ENCODE assay signal across 8 mouse cellular contexts in the genomic region with DNA sequence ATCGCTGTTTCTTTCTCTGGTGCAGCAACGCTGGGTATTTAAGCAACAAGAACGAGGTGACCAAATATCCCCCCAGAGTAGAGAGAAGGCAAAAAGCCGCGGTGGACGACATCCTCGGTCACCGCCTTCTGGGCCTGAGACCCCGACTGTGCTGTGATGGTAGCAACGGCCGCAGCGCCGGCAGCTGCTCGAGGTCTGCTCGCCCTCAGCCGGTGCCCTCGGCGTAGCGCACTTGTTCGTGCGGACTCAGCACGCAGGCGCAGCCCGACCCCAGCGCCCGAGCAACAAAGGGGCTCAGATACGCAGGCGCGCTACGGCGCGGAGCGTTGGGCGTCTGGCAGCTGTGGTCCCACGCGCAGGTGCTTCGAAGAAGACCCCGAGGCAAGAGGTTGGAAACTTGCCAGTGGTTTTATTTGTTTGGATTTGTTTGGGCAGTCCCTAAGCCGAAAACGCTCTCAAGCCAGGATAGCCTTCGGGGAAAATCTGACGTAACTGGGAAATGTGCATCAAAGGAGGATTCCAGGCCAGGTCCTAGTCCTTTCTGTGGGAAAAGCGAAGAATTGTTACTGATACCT. TPM values are rescaled to one million over a fixed set of nuclear protein-coding genes. Genes with fewer than 3 reads are reported as not detected.
A peak's percentile ranks its signal among the peaks of the same experiment; 100 is the strongest.
DNase-seq lines count a peak whose midpoint lies in the region; ATAC-seq and TF ChIP-seq lines count a peak whose summit lies in the region.

Gene Gdpd1, minus strand, starts transcription at position 197 of the 575 bp plus-strand sequence.

- peak; percentile 98 for DNase-seq in MEL (ENCODE audit: low read depth, low spot score)
- peak; percentile 91 for DNase-seq in cerebellum, adult 2 months
- DNase-seq in forebrain, postnatal 0 days: peak; percentile 97
- DNase-seq in heart, postnatal 4 days: peak; percentile 90
- peak; percentile 84 to 88 for DNase-seq in layer of hippocampus, adult 8-10 months (ENCODE audit: low spot score in 2 of 2)
- DNase-seq in ovary, postnatal 10 days (ENCODE audit: low spot score): peak; percentile 71
- peak; percentile 89 to 92 for DNase-seq in thymus, postnatal 10 days (ENCODE audit: low spot score in 2 of 2)

- H3K4me3 ChIP-seq in MEL (ENCODE audit: control insufficient read depth in 1 of 2, insufficient read depth in 1 of 2, low read depth in 2 of 2, low read length in 2 of 2): peak within 1 kb of the TSS; percentile 78 to 91
- H3K4me3 ChIP-seq in cerebellum, adult 2 months (replicated peaks; ENCODE audit: insufficient read depth, low read depth, low read length): peak within 1 kb of the TSS; percentile 84
- H3K4me3 ChIP-seq in forebrain, postnatal 0 days (ENCODE audit: low read depth, low read length): peak within 1 kb of the TSS; percentile 76
- peak within 1 kb of the TSS; percentile 54 for H3K4me3 ChIP-seq in lung, embryonic 15.5 days

- ATAC-seq in forebrain, postnatal 0 days: peak; percentile 98
- ATAC-seq in lung, embryonic 15.5 days (ENCODE audit: borderline replicate concordance, extremely low read depth, low FRiP score, low TSS enrichment): peak; percentile 91

- under 1% methylated on average over 43 of the region's 43 CpGs for WGBS in cerebellum, adult 2 months
- under 1% methylated on average over 43 of the region's 43 CpGs for WGBS in forebrain, postnatal 0 days
- under 1% methylated on average over 43 of the region's 43 CpGs for WGBS in lung, embryonic 15.5 days

- peaks cover 5 to 11% of the 10 kb centered on the region in 2 experiments for H3K36me3 ChIP-seq in MEL (ENCODE audit: control insufficient read depth in 1 of 2, insufficient read depth in 2 of 2, low read length in 2 of 2)
- H3K36me3 ChIP-seq in forebrain, postnatal 0 days (ENCODE audit: insufficient read depth): peaks cover 16% of the 10 kb centered on the region
- peaks cover 23% of the 10 kb centered on the region for H3K36me3 ChIP-seq in lung, embryonic 15.5 days

- peak in 2 of 3 experiments; percentile 33 to 35; a peak in 3 of 6 replicates for TF ChIP-seq CTCF in MEL (IDR thresholded peaks at IDR 0.05 in 2 of 3, conservative IDR thresholded peaks at IDR 0.05 in 1 of 3; ENCODE audit: control insufficient read depth in 1 of 3, insufficient read depth in 1 of 3, low read depth in 2 of 3, low read length in 3 of 3, poor library complexity in 1 of 3, severe bottlenecking in 1 of 3)
- TF ChIP-seq CTCF in cerebellum, adult 2 months (IDR thresholded peaks at IDR 0.05; ENCODE audit: borderline replicate concordance, insufficient read depth, low read depth, low read length): no peak; the same call in 1 of the 2 replicates
- peak; percentile 66 for TF ChIP-seq CTCF in forebrain, postnatal 0 days (IDR thresholded peaks at IDR 0.05; ENCODE audit: low read depth)

- peak within 1 kb of the TSS; percentile 59 for H3K4me2 ChIP-seq in forebrain, postnatal 0 days (ENCODE audit: low read depth)
- peak within 1 kb of the TSS; percentile 89 for H3K4me2 ChIP-seq in lung, embryonic 15.5 days

- peak; percentile 21 for TF ChIP-seq RAD21 in MEL (IDR thresholded peaks at IDR 0.05; ENCODE audit: low read depth, low read length)

- H3K27ac ChIP-seq in MEL (ENCODE audit: control insufficient read depth, low read depth, low read length): peak within 1 kb of the TSS; percentile 38
- peak within 1 kb of the TSS; percentile 73 for H3K27ac ChIP-seq in cerebellum, adult 2 months (ENCODE audit: insufficient read depth, low read length)
- peak within 1 kb of the TSS; percentile 98 for H3K27ac ChIP-seq in forebrain, postnatal 0 days (ENCODE audit: low read depth, low read length)
- H3K27ac ChIP-seq in lung, embryonic 15.5 days: peak within 1 kb of the TSS; percentile 61

- no peaks in the 10 kb centered on the region for H3K9me3 ChIP-seq in MEL (replicated peaks; ENCODE audit: insufficient read depth, low read length)
- no peaks in the 10 kb centered on the region for H3K9me3 ChIP-seq in forebrain, postnatal 0 days (ENCODE audit: low read length)
- no peaks in the 10 kb centered on the region for H3K9me3 ChIP-seq in lung, embryonic 15.5 days

- H3K27me3 ChIP-seq in MEL (ENCODE audit: control insufficient read depth in 1 of 2, insufficient read depth in 2 of 2, low read length in 2 of 2): no peaks in the 10 kb centered on the region
- no peaks in the 10 kb centered on the region for H3K27me3 ChIP-seq in cerebellum, adult 2 months (ENCODE audit: control insufficient read depth, insufficient read depth, low read length)
- H3K27me3 ChIP-seq in forebrain, postnatal 0 days (ENCODE audit: insufficient read depth, low read length): no peaks in the 10 kb centered on the region
- no peaks in the 10 kb centered on the region for H3K27me3 ChIP-seq in lung, embryonic 15.5 days

- peaks cover 2% of the 10 kb centered on the region; the same call in 1 of the 2 replicates for H3K79me2 ChIP-seq in MEL (ENCODE audit: control insufficient read depth, insufficient read depth, low read length, poor library complexity)

- H3K9ac ChIP-seq in MEL (ENCODE audit: control insufficient read depth, low read depth, low read length, poor library complexity, severe bottlenecking): peak within 1 kb of the TSS; percentile 74
- H3K9ac ChIP-seq in forebrain, postnatal 0 days: peak within 1 kb of the TSS; percentile 95
- peak within 1 kb of the TSS; percentile 62 for H3K9ac ChIP-seq in lung, embryonic 15.5 days

- peaks cover 4 to 9% of the 10 kb centered on the region in 2 experiments for H3K4me1 ChIP-seq in MEL (ENCODE audit: control insufficient read depth in 1 of 2, insufficient read depth in 2 of 2, low read length in 2 of 2)
- peaks cover 7% of the 10 kb centered on the region; the same call in 1 of the 2 replicates for H3K4me1 ChIP-seq in cerebellum, adult 2 months (ENCODE audit: control insufficient read depth, insufficient read depth, low read length)
- H3K4me1 ChIP-seq in forebrain, postnatal 0 days (ENCODE audit: insufficient read depth): peaks cover 20% of the 10 kb centered on the region
- 0 out of 2 replicates have a peak, but pooled peaks cover 6% of the 10 kb centered on the region for H3K4me1 ChIP-seq in lung, embryonic 15.5 days

- TF ChIP-seq POLR2A in MEL (IDR thresholded peaks at IDR 0.05; ENCODE audit: control insufficient read depth in 1 of 2, insufficient read depth in 1 of 2, low read depth in 1 of 2, low read length in 2 of 2, poor library complexity in 1 of 2): peak; percentile 90 to 97
- peak; percentile 94 for TF ChIP-seq POLR2A in cerebellum, adult 2 months (IDR thresholded peaks at IDR 0.05; ENCODE audit: borderline replicate concordance, insufficient read depth, low read length)

- TF ChIP-seq EP300 in MEL (IDR thresholded peaks at IDR 0.05; ENCODE audit: low read depth in 1 of 2, low read length in 2 of 2): peak; percentile 4 to 37; a peak in 1 of 4 replicates

TF ChIP-seq in MEL, 35 proteins besides CTCF, POLR2A, EP300 and RAD21 (continues in another document):
- TF ChIP-seq TBP (IDR thresholded peaks at IDR 0.05; ENCODE audit: low read depth, low read length): peak; percentile 81
- TF ChIP-seq ZMIZ1 (IDR thresholded peaks at IDR 0.05; ENCODE audit: low read depth, low read length): peak; percentile 93
- no peak for TF ChIP-seq USF2 (IDR thresholded peaks at IDR 0.05; ENCODE audit: borderline replicate concordance in 1 of 2, insufficient read depth in 1 of 2, low read depth in 1 of 2, low read length in 2 of 2)
- TF ChIP-seq JUND (IDR thresholded peaks at IDR 0.05; ENCODE audit: low read depth, low read length): no peak
- TF ChIP-seq ZKSCAN1 (IDR thresholded peaks at IDR 0.05; ENCODE audit: low read depth, low read length): no peak
- peak; percentile 73 for TF ChIP-seq MXI1 (IDR thresholded peaks at IDR 0.05; ENCODE audit: low read depth, low read length)
- TF ChIP-seq NELFE (IDR thresholded peaks at IDR 0.05; ENCODE audit: low read depth, low read length): peak; percentile 96
- TF ChIP-seq RCOR1 (IDR thresholded peaks at IDR 0.05; ENCODE audit: low read depth, low read length): no peak
- peak; percentile 96 for TF ChIP-seq MAX (IDR thresholded peaks at IDR 0.05; ENCODE audit: low read length)
- peak; percentile 95 for TF ChIP-seq GATA1 (IDR thresholded peaks at IDR 0.05; ENCODE audit: low read depth, low read length)
- peak; percentile 97 for TF ChIP-seq POLR2AphosphoS2 (IDR thresholded peaks at IDR 0.05; ENCODE audit: low read length)
- TF ChIP-seq ELF1 (IDR thresholded peaks at IDR 0.05; ENCODE audit: low read depth, low read length): no peak; the same call in 1 of the 2 replicates
- TF ChIP-seq HCFC1 (IDR thresholded peaks at IDR 0.05; ENCODE audit: low read depth, low read length): peak; percentile 75
- peak; percentile 63 for TF ChIP-seq MYB (IDR thresholded peaks at IDR 0.05; ENCODE audit: low read depth, low read length)
- no peak for TF ChIP-seq POLR2AphosphoS5 (IDR thresholded peaks at IDR 0.05; ENCODE audit: borderline replicate concordance, low read depth, low read length)
- no peak for TF ChIP-seq CHD1 (IDR thresholded peaks at IDR 0.05; ENCODE audit: low read depth, low read length)
- no peak for TF ChIP-seq MAZ (IDR thresholded peaks at IDR 0.05; ENCODE audit: low read depth, low read length)
- no peak for TF ChIP-seq MEF2A (IDR thresholded peaks at IDR 0.05; ENCODE audit: extremely low read depth, insufficient replicate concordance, low read depth, low read length, poor library complexity, severe bottlenecking)
- TF ChIP-seq ZNF384 (IDR thresholded peaks at IDR 0.05; ENCODE audit: low read depth, low read length): 0 out of 2 replicates have a peak, but pooled peaks have one; percentile 9
- TF ChIP-seq UBTF (IDR thresholded peaks at IDR 0.05; ENCODE audit: borderline replicate concordance, insufficient read depth, low read depth, low read length): 0 out of 2 replicates have a peak, but pooled peaks have one; percentile 79
- no peak for TF ChIP-seq MAFK (IDR thresholded peaks at IDR 0.05; ENCODE audit: borderline replicate concordance, low read depth, low read length)
- TF ChIP-seq MYC (IDR thresholded peaks at IDR 0.05; ENCODE audit: low read depth, low read length): 0 out of 2 replicates have a peak, but pooled peaks have one; percentile 25
- TF ChIP-seq CHD2 (IDR thresholded peaks at IDR 0.05; ENCODE audit: low read length): no peak

RNA-seq across cellular contexts. Expression of gene Gdpd1, which starts in this region (rescaled TPM):
- total RNA-seq in MEL (2012; rRNA removed): 10.6 and 11.2 TPM in 2 replicates
- 1 to 10 TPM in 1 of 2 experiments, not detected in 1; 7.9 TPM for polyA plus RNA-seq in MEL (2012; ENCODE audit: insufficient read depth in 1 of 2, insufficient read length in 2 of 2, low read depth in 1 of 2, low replicate concordance in 2 of 2, missing spikeins in 1 of 2)
- 39.5 and 41.2 TPM in 2 replicates for polyA plus RNA-seq in cerebellum, adult 2 months (2012; rRNA removed)
- total RNA-seq in forebrain, postnatal 0 days (2014; rRNA removed): 73.7 and 85.2 TPM in 2 replicates
- polyA plus RNA-seq in forebrain, postnatal 0 days (2015; fragmentation: Nextera tagmentation; extraction: Ambion mirVana): 182 and 186 TPM in 2 replicates
- 10 to 100 TPM; 11.5 to 13.6 TPM for total RNA-seq in heart, postnatal 4 days (2021)
- 10 to 100 TPM; 39.8 to 54.5 (median 45.0) TPM for total RNA-seq in layer of hippocampus, adult 8-10 months (2022)
- 23.7 and 24.9 TPM in 2 replicates for polyA plus RNA-seq in lung, embryonic 15.5 days (2015; fragmentation: Nextera tagmentation; extraction: Ambion mirVana)

Comparison
In these comparisons a context has a peak if more than half of its experiments do, and no peak if none do; other contexts are left out.
1. Peak in every context shown above with its lines: DNase-seq, ATAC-seq, H3K4me3 ChIP-seq and H3K27ac ChIP-seq.
2. H3K27ac ChIP-seq: peak in every context shown above with its lines; median percentile 98 in forebrain, postnatal 0 days; 73 in cerebellum, adult 2 months; 61 in lung, embryonic 15.5 days; 38 in MEL.